Mouse (Mus musculus): ENCODE measurements around the gene Fgfr2.

- TF ChIP-seq POLR2A (IDR thresholded peaks at IDR 0.05; ENCODE audit: control insufficient read depth, low read depth, low read length) (no peak), CTCF (IDR thresholded peaks at IDR 0.05; ENCODE audit: control insufficient read depth, insufficient read depth, insufficient replicate concordance, low read depth, low read length) (no peak)
Observed at GRCm38 (mm10) chr7:130812407-130812806, 2310.7 kb downstream of the Fgfr2 start.
